Mouse (Mus musculus) midbrain, postnatal 0 days (tissue): ENCODE measurements around the gene Maml1. TPM values are rescaled to one million over a fixed set of nuclear protein-coding genes. Genes with fewer than 3 reads are reported as not detected.

Experiments used
- ATAC-seq: fragments of 200-750 bp; cut with Nextera tagmentation; 2 replicates; pipeline ENCODE4 v1.8.0; 2017; ENCODE audit warnings: moderate number of reproducible peaks, mild to moderate bottlenecking, moderate TSS enrichment, moderate library complexity; ENCODE audit not compliant: low FRiP score
- DNase-seq: peaks from one replicate; pipeline ENCODE4 v3.0.0-alpha.2; 2015; ENCODE audit warnings: low spot score
- H3K27ac ChIP-seq: fragments of 300-500 bp; sonication (generic); 2 replicates; pipeline ENCODE4 v1.5.1; 2014; ENCODE audit warnings: low read depth, mild to moderate bottlenecking, low read length, mixed read lengths
- H3K27me3 ChIP-seq: fragments of 300-500 bp; sonication (generic); 2 replicates; pipeline ENCODE4 v1.6.1; 2014; ENCODE audit warnings: low read length, control low read depth, mixed read lengths; ENCODE audit not compliant: insufficient read depth
- H3K36me3 ChIP-seq: fragments of 300-500 bp; sonication (generic); 2 replicates; pipeline ENCODE4 v1.6.1; 2014; ENCODE audit warnings: low read length, control low read depth, mixed read lengths; ENCODE audit not compliant: insufficient read depth
- H3K4me1 ChIP-seq: fragments of 300-500 bp; sonication (generic); 2 replicates; pipeline ENCODE4 v1.6.1; 2014; ENCODE audit warnings: mild to moderate bottlenecking, control low read depth, antibody characterized with exemption, low read length, mixed read lengths; ENCODE audit not compliant: insufficient read depth
- H3K4me2 ChIP-seq: fragments of 300-500 bp; sonication (generic); 2 replicates; pipeline ENCODE4 v1.6.1; 2014; ENCODE audit warnings: low read depth, mild to moderate bottlenecking, low read length, mixed read lengths; ENCODE audit not compliant: poor library complexity, severe bottlenecking
- H3K4me3 ChIP-seq: fragments of 300-500 bp; sonication (generic); 2 replicates; pipeline ENCODE4 v1.5.1; 2014; ENCODE audit warnings: low read depth, mild to moderate bottlenecking, low read length, moderate library complexity
- H3K9ac ChIP-seq: fragments of 300-500 bp; sonication (generic); replicated peaks from 2 replicates; pipeline ENCODE4 v1.6.1; 2014; ENCODE audit warnings: mild to moderate bottlenecking, low read length, moderate library complexity, mixed read lengths; ENCODE audit not compliant: poor library complexity, severe bottlenecking
- H3K9me3 ChIP-seq: fragments of 300-500 bp; sonication (generic); 2 replicates; pipeline ENCODE4 v1.6.1; 2016; ENCODE audit warnings: low read length, control low read depth
- CTCF ChIP-seq: IDR thresholded peaks from 2 replicates; pipeline ENCODE4 v1.5.1; 2016; ENCODE audit warnings: antibody characterized with exemption, mild to moderate bottlenecking
- WGBS: fragments of 180-500 bp; shearing (Covaris S2); extraction: QIAGEN DNeasy Blood & Tissue Kit; methylation state at CpG from one replicate; pipeline ENCODE4 v1.1.7; 2014; 5-methylcytosine and 5-hydroxymethylcytosine counted together
- polyA plus RNA-seq: library from polyadenylated mRNA; unstranded; fragments of >200 nt; fragmentation: Nextera tagmentation; extraction: Ambion mirVana; gene quantifications from 2 replicates; pipeline ENCODE4 v1.2.1, GENCODE M21; 2015
- total RNA-seq: library from RNA; depleted of rRNA; stranded (reverse); fragments of >200 nt; gene quantifications from 2 replicates; pipeline ENCODE4 v1.2.3, GENCODE M21; 2014

Gene Maml1
- total and polyA plus RNA-seq, 2 experiments from 2014 or later: 1.6 to 12.8 TPM

- no peak for DNase-seq
- H3K4me2 ChIP-seq: peak overlapping the region; percentile 62
- no peak for ATAC-seq
- H3K4me3 ChIP-seq: peak overlapping the region; percentile 87
- TF ChIP-seq CTCF: no peak
- peak overlapping the region; percentile 68 for H3K9ac ChIP-seq
- H3K9me3 ChIP-seq: no peaks in the 10 kb centered on the region
- peaks cover 13% of the 10 kb centered on the region; the same call in 1 of the 2 replicates for H3K4me1 ChIP-seq
- no peaks in the 10 kb centered on the region for H3K27me3 ChIP-seq
- WGBS: 5% methylated on average over 7 of the region's 7 CpGs
- no peaks in the 10 kb centered on the region for H3K36me3 ChIP-seq
- peak overlapping the region; percentile 91 for H3K27ac ChIP-seq
These were observed 34.3 kb upstream of the Maml1 start for GRCm38 (mm10) chr11:50326302-50326966.

DNA sequence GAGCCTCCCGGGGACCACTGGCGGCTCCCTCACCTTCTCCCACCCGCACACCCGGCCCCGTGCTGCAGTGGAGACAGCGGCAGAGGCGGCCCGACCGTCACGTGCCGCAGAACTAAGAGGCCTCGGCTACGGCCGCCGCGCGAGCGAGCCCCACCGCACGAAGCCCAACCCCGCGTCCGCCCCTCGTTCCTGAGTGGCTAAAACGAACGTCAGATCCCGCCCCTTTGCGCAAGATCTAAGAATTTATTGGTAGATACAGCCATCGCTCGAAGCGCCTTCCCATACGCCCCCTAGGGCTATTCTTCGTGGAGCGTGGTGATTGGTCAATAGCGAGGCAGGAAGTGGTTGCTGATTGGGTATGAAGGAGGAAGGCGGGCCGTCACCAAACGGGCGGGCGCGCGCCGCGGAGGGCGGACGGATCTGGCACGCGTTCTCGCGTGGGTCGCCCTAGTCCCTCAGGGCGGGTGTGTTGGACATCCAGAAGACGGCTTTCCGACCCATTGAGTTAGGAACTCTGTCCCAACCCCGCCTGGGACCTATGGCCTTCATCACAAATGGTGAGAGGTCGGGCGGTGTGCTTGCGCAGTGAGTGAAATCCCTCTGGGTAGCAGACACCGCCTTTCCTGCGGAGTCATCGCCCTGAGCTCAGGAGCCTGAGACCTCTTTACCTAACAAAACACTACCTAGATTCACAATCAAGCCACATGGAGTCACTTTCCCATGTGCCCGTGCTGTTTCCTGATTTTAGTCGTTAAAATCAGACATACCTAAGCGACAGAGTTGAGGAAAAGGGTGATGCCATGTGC is 33.6 kb upstream of the Maml1 start, which contains the start of gene Canx:
Gene Canx (minus strand): TSS at position 178 of the 806 bp plus-strand sequence.
- peak; percentile 98 for ATAC-seq
- Histone ChIP-seq H3K4me3 (peak within 1 kb of the TSS; percentile 87), H3K27me3 (no peaks in the 10 kb centered on the region), H3K36me3 (no peaks in the 10 kb centered on the region), H3K9ac (peak within 1 kb of the TSS; percentile 98), H3K4me1 (peaks cover 13% of the 10 kb centered on the region; the same call in 1 of the 2 replicates), H3K27ac (peak within 1 kb of the TSS; percentile 92), H3K4me2 (peak within 1 kb of the TSS; percentile 66), H3K9me3 (no peaks in the 10 kb centered on the region)
- TF ChIP-seq CTCF: peak; percentile 50
- under 1% methylated on average over 64 of the region's 64 CpGs for WGBS
- peak; percentile 100 for DNase-seq

DNA sequence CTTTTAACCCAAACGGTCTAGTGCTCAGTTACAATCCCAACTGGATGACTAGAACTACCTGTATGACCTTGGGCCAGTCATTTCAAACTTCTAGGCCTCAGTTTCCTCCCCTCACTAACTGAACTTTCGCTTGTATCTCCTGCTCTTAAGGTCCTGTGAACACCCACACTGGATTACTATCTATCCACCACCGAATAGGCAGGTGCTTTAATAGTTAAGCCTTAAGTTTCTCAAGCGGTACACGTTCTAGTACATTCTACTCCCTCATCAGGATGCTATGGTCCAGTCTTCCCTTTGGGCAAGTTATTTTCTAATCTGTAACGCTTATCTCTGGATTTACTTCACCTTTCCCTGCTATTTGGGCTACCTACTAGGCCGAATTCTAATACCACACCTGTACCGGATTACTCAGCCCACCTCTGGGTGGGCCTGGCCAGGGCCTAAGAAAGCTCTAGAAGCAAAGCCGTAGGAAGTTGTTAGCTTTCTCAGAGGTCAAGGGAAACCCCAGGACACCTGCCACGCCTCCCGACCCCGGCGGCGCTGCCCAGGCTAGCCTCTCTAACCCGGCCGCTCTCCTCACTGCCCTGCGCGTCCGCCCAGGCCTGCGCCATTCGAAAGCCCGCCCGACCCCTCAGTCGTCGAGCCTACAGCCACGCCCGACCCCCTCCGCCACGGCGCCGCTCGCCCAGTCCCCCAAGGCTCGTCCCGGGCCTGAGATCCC is 32.8 kb upstream of the Maml1 start:
- Histone ChIP-seq H3K4me3 (peak overlapping the region; percentile 87), H3K27ac (peak overlapping the region; percentile 92), H3K9ac (peak overlapping the region; percentile 98), H3K4me1 (peaks cover 13% of the 10 kb centered on the region; the same call in 1 of the 2 replicates), H3K36me3 (no peaks in the 10 kb centered on the region), H3K27me3 (no peaks in the 10 kb centered on the region), H3K9me3 (no peaks in the 10 kb centered on the region), H3K4me2 (peak overlapping the region; percentile 66)
- TF ChIP-seq CTCF: no peak
- 2% methylated on average over 34 of the region's 34 CpGs for WGBS
- ATAC-seq: peak; percentile 72
- DNase-seq: no peak

DNA sequence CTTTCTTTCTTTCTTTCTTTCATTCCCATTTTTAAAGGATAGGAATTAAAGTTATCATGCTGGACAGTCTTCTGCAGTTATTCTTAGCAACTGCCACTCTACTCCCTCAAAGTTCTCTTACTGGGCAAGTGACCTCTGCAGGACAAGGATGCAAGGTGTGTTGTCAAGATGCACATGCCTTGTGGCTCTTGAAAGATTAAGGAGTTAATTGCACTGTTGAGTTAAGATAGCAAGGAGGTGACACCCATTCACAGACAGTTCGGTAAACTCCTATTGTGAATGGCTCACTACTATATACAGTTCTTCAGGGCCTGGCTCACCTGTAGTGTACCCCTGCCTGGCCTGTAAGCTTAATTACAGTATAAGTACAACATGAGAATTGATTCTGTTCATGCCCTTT is 31.7 kb upstream of the Maml1 start:
- Histone ChIP-seq H3K27ac (no peak overlapping the region), H3K4me1 (peaks cover 13% of the 10 kb centered on the region; the same call in 1 of the 2 replicates), H3K4me2 (peak overlapping the region; percentile 66), H3K36me3 (no peaks in the 10 kb centered on the region), H3K27me3 (no peaks in the 10 kb centered on the region), H3K4me3 (peak overlapping the region; percentile 87; the same call in 1 of the 2 replicates), H3K9ac (peak overlapping the region; percentile 98; the same call in 1 of the 2 replicates), H3K9me3 (no peaks in the 10 kb centered on the region)
- ATAC-seq (no peak), DNase-seq (no peak)
- TF ChIP-seq CTCF: no peak
- WGBS: 44% methylated on average over 1 of the region's 1 CpGs

GRCm38 (mm10) chr11:50322345-50322744 is 30.2 kb upstream of the Maml1 start:
- ATAC-seq (no peak), DNase-seq (no peak)
- Histone ChIP-seq H3K27ac (no peak overlapping the region), H3K27me3 (no peaks in the 10 kb centered on the region), H3K36me3 (no peaks in the 10 kb centered on the region), H3K4me1 (peaks cover 13% of the 10 kb centered on the region; the same call in 1 of the 2 replicates), H3K9me3 (no peaks in the 10 kb centered on the region), H3K4me2 (no peak overlapping the region), H3K4me3 (no peak overlapping the region), H3K9ac (no peak overlapping the region)
- no peak for TF ChIP-seq CTCF
